Mouse (Mus musculus) thymus, postnatal 25 days (tissue): ENCODE data around the gene Hdac10.
A peak's percentile ranks its signal among the peaks of the same experiment; 100 is the strongest.

ENCODE experiments used
- DNase-seq: peaks from one replicate; pipeline ENCODE4 v3.0.0; 2022

The Hdac10 gene

DNA sequence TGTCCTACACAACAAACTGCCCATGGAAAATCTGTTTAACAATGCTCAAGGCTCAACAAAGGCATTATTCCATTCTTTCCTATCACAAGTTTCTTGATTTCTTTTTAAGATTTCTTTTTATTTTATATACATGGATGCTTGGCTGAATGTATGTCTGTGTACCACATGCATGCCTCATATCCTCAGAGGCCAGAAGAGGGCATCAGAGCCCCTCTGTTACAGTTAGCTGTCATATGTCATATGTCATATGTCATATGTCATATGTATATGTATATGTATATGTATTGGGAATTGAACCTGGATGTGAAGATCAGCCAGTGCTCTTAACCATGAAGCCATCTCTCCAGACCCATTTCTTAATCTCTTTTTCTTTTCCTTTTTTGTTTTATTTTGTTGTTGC, 10.5 kb downstream of the Hdac10 start:
- peak; percentile 36 for DNase-seq

DNA sequence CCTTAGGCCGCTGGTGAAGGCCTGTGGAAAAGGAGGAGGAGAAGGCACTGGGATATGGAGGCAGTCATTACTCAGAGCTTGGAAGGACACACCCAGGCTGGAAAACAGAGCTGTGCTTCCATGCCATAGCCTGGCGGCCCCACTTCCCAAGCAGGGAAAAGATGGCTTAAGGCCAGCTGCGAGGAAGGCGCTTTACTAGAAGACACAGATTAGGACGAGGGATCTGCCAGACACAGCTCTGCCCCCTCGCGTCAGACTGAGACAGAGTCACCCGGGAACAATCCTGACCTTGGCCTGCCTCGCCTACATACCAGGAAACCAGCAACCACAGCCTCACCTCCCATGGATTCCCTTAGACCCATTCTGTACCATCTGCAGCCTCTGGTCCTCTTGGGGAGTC, 18.4 kb downstream of the Hdac10 start:
- DNase-seq = no peak

DNA sequence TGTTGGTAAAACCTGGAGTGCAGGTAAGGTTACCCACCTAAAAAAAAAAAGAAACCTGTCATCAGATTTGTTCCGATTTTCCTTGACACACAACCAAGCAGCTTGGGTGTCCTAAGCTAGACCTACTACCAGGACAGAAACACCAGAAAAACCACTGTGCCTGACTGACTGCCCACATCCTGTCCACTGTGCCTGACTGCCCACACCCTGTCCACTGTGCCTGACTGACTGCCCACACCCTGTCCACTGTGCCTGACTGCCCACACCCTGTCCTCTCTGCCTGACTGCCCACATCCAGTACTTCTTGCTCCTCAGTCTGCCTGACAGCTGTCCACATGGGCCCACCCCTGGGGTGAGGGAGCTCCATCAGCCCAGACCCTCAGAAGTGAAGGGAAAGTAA, 21.5 kb downstream of the Hdac10 start:
- no peak for DNase-seq

DNA sequence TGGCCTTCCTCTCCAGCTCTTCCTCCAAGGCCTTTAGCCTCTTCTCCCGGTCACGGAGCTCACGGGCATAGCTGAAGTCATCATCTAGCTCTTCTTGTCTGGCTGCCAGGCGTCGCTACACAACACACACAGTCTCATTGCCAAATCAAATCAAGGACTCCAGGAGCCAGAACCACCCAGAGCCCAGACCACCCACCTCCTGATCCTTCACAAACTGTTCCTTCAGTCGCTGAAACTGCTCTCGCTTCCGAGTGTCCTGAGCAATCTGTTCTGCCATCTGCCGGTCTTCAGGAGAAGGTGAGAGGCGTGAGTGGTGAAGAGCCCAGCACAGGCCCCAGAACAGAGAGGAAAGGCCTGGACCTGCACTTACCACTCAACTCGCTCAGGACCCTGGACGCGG, 22.4 kb downstream of the Hdac10 start:
- DNase-seq = no peak

DNA sequence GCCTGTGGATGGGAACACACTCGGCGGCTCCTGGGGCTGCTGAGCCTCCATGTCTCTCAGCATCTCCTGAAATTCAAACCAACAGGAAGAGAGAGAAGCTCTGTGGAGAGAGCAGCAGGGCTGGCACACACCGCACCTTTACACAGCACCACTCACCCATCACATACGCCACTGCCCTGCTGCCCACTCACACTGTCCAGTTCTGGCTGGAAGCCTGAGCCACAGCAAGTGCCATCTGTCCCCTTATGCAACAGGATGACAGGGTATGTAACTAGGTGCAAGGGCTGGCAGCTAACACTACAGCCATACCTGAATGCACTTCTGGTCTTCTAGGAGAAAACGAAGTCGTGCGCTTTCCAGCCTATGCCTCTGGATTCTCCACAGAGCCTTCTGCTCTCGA, 24.1 kb downstream of the Hdac10 start:
- no peak for DNase-seq

DNA sequence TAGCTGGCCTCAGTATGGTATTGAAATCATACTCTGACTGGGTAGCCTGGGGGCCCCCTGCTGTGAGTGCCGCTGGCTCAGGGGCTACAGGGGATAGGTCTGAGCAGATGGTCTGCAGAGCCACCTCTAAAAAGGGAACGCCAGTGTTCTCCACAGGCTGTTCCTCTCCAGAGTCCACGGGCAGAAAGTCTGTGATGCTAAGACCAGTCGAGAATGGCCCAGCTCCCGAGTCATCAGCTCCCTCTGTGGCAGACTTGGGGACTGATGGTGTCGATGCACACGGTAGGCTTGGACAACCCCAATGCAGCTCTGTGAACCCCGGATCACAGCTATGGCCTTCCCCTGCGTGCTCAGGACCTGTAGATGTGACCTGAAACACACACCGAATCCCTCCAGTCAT, 24.6 kb downstream of the Hdac10 start:
- DNase-seq = no peak

DNA sequence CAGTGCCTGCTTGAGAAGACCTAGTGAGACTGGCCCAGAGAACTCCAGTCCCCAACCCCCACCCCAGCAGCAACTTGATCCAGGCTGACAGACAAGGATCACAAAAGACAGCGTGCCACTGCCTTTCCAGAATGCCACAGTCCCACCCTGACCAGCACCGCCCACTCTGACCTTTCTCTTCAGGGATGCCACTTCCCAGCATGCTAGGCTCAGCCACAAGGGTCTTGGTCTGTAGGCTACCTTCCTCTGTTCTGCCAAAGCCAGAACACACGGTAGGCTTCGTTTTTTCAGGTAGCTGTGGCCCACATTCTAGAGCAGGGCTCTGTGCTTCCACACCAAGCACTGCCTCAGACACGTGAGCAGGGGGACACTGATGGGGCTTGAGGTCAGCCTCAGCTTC, 25.9 kb downstream of the Hdac10 start:
- no peak for DNase-seq

DNA sequence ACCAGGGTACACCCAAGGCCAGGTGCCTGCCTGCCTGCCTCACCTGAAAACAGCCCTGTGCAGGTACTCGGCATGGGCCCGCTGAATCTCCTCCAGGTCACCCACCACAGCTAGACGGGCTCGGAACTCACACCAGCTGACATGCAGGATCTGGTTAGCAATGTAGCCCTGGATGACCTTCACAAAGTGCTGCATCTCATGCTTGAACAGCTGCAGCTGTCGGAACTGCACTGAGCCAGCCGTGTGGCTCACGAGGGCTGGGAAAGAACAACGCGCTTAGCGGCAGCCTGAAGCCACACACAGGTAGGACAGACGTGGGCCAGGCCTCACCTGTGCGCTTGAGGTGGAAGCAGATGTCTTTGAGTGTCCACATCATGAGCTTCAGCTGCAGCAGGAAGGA, 27.7 kb downstream of the Hdac10 start:
- DNase-seq = no peak

DNA sequence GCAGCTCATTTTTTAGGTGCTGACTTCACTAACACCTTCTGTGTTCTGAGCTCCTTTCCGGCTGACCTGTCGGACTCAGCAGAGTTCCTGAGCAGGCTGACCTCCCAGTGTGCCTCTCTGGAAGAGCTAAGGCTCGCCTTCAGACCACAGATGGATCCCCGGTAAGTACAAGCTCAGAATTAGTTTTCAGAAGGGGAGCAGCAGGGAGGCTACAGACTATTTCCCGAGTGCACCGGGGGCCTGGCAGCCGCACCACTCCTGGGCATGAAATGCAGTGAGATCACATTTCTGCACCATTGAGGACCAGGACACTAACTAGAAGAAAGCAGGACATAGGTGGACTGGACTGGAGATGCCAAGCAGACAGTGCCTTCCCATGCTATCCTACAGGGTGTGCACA, 29.9 kb downstream of the Hdac10 start:
- no peak for DNase-seq

DNA sequence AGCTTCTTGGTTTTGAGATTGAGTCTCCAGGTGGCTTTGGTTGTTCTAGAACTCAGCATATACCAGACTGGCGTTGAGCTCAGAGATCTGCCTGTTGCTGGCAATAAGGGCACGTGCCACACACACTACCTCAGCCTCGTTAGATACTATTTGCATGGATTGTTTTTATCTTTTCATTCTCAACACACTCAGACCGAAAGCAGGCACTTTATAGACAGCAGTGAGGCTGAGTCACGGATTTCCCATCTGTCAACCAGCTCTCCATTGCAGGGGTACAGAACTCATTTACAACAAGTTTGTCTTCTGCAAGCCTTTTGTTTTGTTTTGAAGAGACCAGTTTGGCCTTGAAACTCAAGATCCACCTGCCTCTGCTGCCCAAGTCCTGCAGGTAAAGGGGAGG, 31.1 kb downstream of the Hdac10 start:
- no peak for DNase-seq

DNA sequence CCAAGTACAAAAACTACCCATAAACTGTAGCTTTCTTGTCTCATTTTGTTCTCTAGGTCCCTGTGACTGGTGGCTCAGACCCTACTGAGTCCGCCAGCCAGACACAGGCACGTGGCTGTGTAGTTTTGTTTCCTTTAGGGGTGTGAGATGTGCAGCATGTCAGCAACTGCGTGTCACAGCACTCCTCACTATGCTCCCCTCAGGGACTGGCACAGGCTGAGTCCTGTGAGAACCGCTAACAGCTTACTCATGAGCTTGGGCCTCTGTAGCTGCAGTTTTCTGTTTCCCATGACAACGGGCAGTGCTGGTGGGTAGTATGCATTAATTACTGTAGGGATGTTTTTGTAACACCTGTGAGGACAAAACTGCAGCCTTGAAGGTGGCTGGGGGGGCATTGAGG, 36.3 kb downstream of the Hdac10 start:
- no peak for DNase-seq

DNA sequence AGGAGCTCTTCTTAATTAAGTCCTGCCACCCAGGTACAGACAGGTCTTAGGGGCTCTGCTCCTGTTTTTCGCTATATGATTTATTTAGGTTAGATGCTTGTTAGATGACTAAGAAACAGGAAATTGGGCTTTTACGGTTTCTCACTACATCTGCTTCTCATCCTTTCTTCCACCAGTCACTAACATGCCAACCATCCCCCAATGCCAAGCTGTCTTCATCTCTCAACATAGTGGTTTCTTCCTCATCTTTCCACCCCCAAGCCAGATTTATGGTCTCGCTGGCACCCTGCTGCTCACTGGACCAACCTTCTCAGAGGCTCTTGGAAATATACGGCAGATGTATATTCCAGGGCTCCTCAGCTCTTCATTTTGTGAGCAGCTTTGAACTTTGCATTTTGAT, 37.8 kb downstream of the Hdac10 start:
- DNase-seq = no peak

DNA sequence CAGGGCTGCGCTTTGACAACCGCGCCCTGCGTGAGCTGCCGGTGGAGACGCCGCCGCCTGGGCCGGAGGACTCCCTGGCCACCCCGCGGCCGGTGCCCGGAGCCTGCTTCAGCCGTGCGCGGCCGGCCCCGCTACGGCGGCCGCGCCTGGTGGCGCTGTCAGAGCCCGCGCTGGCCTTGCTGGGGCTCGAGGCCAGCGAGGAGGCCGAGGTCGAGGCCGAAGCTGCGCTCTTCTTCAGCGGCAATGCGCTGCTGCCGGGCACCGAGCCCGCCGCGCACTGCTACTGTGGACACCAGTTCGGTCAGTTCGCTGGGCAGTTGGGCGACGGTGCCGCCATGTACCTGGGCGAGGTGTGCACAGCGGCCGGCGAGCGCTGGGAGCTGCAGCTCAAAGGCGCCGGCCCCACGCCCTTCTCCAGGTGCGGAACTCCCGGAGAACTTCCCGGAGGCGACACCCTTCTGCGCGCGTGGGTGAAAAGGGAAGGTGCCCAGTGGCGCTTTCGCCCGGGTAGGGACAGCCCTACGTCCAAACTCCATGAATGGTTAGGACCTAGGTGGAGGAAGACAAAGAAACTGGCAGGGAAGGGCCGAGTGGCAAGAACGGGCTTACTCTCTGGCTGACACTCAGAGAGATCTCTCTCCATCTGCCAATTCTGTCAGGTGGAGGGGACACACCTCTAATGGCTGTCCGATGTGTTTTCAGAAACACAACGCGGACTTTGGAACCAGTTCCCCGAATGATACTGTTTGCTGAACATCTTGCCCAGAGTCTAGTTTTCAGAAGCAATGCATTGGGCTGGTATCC, 39.0 kb downstream of the Hdac10 start:
- DNase-seq = peak; percentile 28

DNA sequence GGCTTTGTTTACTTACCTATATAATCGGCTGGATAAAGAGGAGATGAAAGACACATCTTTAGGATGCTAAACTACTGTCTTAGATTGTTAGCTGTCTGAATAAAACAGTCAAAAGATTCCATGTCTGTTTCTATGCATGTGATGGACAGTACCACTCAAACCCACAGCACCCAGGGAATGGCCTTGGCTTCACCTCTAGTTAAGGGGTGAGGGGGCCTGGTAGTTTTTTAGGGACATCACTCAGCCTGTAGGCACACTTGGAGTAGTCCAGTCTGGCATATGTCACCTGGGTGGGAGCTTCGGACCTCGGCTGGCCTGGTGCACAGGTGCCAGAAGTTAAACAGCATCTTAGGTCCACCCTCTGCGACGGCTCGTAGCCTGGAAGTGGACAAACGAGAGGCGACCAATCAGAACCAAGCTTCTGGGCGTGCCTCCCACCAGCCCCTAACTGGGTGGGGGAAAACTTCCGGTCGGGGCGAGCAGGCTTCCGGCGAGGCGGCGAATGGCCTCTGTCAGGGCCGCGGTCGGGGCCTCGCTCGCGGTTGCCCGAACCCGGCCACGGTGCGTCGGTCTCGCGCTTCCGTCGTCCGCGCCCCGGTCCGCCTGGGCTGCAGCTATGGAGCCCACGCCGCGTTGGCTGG, 39.8 kb downstream of the Hdac10 start, which contains the start of gene Selenoo:
TSS of gene Selenoo (plus strand) at position 478 of the 641 bp plus-strand sequence.
- peak; percentile 83 for DNase-seq

DNA sequence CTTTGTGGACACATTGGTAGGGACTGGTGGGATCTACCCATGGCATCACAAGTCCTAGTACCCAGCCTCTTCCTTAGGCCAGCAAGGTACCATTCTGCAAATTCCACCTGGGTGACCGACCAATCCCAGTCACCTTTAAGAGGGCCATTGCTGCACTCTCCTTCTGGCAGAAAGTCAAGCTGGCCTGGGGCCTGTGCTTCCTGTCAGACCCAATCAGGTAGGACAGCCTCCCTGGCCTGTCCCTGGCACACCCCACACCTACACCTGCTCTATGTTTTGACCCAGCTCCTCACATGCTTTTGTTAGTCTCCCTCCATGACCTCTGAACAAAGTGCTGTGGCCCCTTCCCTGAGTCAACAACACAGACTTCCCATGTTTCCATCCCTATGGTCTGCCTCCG, 43.7 kb downstream of the Hdac10 start:
- DNase-seq = no peak

DNA sequence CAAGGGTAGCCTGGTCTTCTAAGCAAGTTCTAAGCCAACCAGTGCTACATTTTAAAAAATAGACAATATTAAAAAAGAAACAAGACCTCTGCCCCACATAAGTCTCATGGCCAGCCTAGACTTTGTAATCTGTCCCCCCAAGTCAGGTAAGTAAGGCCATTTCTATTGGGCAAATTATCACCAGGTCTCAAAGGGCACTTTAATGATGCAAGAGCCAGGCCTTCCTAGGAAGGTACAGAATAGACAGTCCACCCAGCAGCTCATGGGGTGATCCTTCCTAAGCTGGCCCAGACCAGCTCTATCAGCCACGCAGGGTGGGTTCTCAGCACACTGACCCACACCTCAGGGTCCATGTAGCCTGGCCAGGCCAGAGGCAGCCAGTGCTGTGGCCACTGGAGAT, 44.6 kb downstream of the Hdac10 start:
- no peak for DNase-seq

DNA sequence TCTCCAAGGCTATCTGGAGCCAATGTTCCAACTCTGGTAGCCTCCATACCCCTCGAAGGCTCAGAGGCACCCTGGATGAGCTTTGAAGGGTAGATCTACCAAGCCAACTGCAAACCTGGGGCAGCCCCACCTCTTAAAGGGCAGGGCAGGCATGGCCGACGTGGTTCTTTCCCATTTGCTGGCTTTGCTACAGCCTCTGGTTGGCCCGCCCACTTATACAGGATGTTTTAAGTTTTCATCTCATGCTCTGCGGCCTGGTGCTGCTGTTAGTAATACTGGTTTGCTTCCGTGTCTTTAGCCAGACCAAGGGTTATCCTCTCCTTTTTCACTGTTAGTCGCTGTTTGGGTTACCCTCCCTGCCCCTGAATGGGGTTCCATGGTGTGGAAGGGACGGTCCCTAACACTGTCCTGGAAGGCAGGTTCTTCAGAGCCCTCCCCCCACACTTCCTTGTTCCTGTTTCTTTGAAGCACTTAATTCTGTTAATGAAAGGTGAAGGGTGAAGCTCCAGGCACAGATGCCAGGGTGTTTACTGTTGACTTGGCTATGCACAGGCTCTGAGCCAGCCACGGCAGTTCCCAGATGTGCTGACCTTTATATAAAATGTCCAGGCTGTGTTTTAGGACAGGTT, 50.2 kb downstream of the Hdac10 start:
- peak; percentile 71 for DNase-seq

DNA sequence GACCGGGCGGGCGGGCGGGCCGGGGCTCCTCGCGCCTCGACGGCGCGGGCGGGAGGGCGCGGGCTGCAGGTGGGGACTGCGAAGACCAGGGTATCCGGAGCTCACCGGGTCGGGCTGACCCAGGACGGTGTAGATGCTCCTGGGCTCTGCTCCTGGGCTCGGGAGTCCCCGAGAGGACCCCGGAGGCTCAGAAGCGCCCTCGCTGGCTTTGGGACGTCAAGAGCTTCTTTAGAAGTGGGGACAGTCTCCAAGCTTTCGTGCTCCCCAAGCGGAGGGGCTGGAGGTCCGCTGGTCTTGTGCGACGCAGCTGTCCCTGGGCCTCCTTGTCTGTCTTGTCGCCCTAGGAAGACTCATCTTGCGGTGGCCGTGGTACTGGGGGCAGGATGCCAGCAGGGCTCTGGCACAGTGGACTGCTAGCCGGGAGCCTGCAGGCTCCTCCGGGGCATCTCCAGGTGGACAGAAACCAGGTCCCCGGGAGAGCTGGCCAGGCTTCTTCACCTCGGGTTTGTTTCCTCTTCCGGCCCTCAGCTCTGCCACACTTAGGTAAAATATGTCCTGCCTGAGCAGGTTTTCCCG, 52.3 kb downstream of the Hdac10 start:
- DNase-seq = peak; percentile 49

DNA sequence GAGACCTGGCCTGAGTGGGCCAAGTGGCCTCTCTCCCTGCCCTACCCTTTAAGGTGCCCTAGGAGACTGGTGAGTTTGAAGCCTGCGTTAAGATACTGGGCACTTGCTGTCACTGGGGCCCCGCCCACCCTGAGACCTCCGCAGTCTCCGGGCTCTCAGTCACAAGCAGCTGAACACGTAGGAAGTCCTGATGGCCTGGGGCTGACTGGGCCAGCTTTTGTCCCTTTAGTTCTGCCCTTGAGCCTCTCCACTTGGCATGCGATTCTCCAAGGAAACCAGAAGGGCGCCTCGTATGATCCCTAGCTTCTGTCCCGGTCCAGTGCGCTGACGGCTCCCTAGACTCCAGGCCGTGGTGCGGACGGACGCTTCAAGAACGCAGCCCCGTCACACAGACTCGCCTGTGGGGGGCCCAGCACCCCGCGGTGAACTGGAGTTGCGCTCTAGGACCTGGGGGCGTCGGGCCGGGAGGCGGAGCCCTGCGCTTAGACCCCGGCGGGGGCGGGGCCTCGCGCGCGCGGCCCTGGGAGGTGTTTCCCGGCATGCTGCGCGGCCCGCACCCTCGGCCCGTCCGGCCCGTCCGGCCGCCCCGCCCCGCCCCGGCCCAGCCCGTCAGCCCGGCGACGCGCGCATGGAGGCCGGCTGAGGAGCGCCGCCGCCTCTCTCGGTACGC, 52.9 kb downstream of the Hdac10 start:
- peak; percentile 85 for DNase-seq

DNA sequence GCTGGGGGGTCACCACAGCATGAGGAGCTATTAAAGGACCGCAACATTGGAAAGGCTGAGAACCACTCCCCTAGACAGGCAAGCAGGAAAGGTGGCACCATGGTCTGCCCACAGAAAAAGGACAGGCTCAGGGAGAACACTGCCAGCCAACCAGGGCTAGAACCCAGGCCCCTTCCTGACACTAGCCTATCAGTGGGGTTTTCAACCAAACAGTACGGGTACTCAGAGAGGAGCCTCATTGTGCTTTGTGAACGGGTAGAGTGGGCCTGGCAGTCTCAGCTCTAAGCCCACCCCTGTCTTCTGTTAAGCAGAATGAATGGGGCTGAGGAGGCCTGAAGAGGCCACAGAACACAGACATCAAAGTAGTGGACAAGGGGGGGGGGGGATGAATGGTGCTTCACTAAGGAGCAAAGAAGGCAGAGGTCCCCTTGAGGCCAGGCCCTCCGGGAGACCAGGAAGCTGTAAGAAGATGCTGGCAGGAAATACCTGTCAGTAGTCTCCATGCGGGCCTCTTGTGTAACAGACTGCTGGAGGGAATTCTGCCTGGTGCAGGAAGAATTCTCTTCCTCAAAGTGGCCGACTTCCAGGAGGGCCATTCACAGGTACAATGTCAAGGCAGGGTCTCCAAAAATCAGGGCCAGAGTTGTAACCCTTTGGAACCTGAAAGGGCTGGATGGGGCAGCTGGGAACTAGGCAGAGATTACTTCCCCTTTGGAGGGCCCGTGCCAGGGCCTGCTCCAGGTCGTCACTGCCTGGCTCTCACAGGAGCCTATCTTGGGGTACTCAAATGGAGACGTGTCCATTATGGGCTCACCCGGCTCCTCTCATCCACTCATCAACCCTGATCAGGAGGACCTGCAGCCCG, 53.7 kb downstream of the Hdac10 start, which contains the start of gene Trabd:
TSS of gene Trabd (plus strand) at position 512 of the 865 bp plus-strand sequence.
- no peak for DNase-seq

DNA sequence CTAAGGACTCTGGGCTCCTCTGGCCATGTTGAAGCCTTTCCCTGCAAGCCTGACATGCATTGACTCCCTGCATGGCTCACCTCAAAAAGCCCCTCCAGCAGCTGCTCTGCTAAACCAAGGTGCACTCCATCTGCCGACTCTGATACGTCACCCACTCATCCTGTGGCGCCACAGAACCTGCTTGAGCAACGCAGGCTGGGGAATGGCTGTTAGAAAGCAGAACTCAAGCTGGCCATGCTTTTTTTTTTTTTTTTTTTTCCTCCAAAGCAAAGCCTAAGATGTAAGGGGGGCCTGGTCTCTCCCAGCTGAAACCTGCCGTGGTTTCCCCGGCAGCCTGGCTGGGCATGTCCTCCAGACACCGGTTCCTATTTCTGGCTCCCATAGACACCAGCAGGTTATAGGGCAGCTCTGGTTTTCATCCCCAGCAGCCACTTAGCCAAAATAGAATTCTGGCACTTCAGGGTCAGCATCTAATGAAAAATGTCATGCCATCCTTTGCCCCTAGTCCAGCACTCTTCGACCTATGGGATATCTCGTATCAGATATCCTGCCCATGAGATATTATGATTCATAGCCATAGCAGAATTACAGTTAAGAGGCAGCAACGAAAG, 54.4 kb downstream of the Hdac10 start:
- DNase-seq = no peak
